Mouse (Mus musculus): ENCODE results near the gene Ace2. TPM values are rescaled to one million over a fixed set of nuclear protein-coding genes. Genes with fewer than 3 reads are reported as not detected.

Gene Ace2
- polyA plus RNA-seq, 1 experiment from 2014 or later, result 515 TPM

DNA sequence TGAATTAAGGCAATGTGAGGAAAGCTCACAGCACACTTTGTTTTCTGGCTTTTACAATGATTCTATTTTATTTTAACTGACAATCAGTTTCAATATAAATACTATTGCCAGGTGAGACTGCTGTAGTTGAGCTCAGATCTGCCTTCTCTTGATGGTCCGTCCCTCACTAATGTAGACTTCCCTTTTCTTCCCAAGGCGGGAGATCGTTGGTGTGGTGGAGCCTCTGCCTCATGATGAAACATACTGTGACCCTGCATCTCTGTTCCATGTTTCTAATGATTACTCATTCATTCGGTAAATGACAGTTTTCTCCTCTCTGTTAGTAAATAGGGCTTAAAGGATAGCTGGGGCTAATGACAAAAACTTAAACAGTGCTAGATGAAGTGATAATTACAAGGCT is 34.7 kb downstream of the Ace2 start:
- no peak for TF ChIP-seq CTCF (IDR thresholded peaks at IDR 0.05; ENCODE audit: low read depth)
- Histone ChIP-seq H3K4me2 (replicated peaks; ENCODE audit: low read depth) (no peak overlapping the region), H3K4me1 (replicated peaks; ENCODE audit: control insufficient read depth, insufficient read depth, low read length) (no peaks in the 10 kb centered on the region), H3K27me3 (replicated peaks; ENCODE audit: control insufficient read depth, insufficient read depth, low read length) (no peaks in the 10 kb centered on the region), H3K9me3 (ENCODE audit: control insufficient read depth) (no peaks in the 10 kb centered on the region), H3K9ac (ENCODE audit: low read depth, low read length) (no peak overlapping the region), H3K4me3 (ENCODE audit: low read depth, low read length) (no peak overlapping the region), H3K27ac (ENCODE audit: low read depth, low read length) (no peak overlapping the region), H3K36me3 (ENCODE audit: control insufficient read depth, insufficient read depth) (no peaks in the 10 kb centered on the region; the same call in 1 of the 2 replicates)
- WGBS, result 85% methylated on average over 4 of the region's 4 CpGs
- no peak for ATAC-seq

DNA sequence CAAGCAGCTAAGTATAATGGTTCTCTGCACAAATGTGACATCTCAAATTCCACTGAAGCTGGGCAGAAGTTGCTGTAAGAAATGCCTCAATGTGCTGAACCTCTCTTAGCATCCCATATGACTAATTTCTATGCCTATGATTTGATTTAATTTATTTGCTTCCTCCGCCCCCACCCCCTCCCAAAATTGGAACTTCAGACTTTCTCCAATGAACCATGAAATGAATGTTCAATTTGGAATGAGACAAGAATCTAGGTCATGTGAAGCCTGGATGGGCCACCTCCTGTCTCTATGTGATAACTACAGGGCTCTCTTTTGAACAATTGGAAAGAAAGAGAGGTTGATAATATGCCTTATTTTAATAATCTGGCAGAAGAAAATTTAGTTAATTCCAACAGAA is 36.2 kb downstream of the Ace2 start:
- WGBS, result 94% methylated on average over 1 of the region's 1 CpGs
- no peaks in the 10 kb centered on the region for H3K4me1 ChIP-seq (replicated peaks; ENCODE audit: control insufficient read depth, insufficient read depth, low read length)

DNA sequence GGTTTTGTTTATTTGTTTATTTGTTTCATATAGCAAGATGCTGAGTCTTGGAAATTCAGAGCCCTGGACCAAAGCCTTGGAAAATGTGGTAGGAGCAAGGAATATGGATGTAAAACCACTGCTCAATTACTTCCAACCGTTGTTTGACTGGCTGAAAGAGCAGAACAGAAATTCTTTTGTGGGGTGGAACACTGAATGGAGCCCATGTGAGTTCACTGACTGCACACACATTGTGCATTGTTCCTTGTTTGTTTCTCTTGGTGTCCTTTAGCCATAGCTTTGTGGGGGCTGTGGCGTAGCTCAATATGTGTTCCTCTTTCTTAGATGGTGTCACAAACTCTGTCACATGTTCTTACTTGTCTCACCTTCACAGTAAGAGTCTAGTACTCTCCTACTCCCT is 36.6 kb downstream of the Ace2 start:
- no peak for ATAC-seq
- WGBS, result 71% methylated on average over 2 of the region's 2 CpGs
- no peaks in the 10 kb centered on the region for H3K4me1 ChIP-seq (replicated peaks; ENCODE audit: control insufficient read depth, insufficient read depth, low read length)
- H3K9ac ChIP-seq (ENCODE audit: low read depth, low read length), result no peak overlapping the region
- no peak overlapping the region for H3K4me3 ChIP-seq (ENCODE audit: low read depth, low read length)
- H3K27me3 ChIP-seq (replicated peaks; ENCODE audit: control insufficient read depth, insufficient read depth, low read length), result no peaks in the 10 kb centered on the region
- H3K9me3 ChIP-seq (ENCODE audit: control insufficient read depth), result no peaks in the 10 kb centered on the region
- no peak overlapping the region for H3K4me2 ChIP-seq (replicated peaks; ENCODE audit: low read depth)
- H3K36me3 ChIP-seq (ENCODE audit: control insufficient read depth, insufficient read depth), result no peaks in the 10 kb centered on the region; the same call in 1 of the 2 replicates
- no peak for TF ChIP-seq CTCF (IDR thresholded peaks at IDR 0.05; ENCODE audit: low read depth)
- H3K27ac ChIP-seq (ENCODE audit: low read depth, low read length), result no peak overlapping the region

More for the DNA sequence above, 36.2 kb downstream of the Ace2 start:
- H3K27ac ChIP-seq (ENCODE audit: low read depth, low read length), result no peak overlapping the region
- no peak for ATAC-seq
- H3K27me3 ChIP-seq (replicated peaks; ENCODE audit: control insufficient read depth, insufficient read depth, low read length), result no peaks in the 10 kb centered on the region
- no peak overlapping the region for H3K4me2 ChIP-seq (replicated peaks; ENCODE audit: low read depth)
- no peaks in the 10 kb centered on the region; the same call in 1 of the 2 replicates for H3K36me3 ChIP-seq (ENCODE audit: control insufficient read depth, insufficient read depth)
- no peak overlapping the region for H3K9ac ChIP-seq (ENCODE audit: low read depth, low read length)
- TF ChIP-seq CTCF (IDR thresholded peaks at IDR 0.05; ENCODE audit: low read depth), result no peak
- no peaks in the 10 kb centered on the region for H3K9me3 ChIP-seq (ENCODE audit: control insufficient read depth)
- H3K4me3 ChIP-seq (ENCODE audit: low read depth, low read length), result no peak overlapping the region

DNA sequence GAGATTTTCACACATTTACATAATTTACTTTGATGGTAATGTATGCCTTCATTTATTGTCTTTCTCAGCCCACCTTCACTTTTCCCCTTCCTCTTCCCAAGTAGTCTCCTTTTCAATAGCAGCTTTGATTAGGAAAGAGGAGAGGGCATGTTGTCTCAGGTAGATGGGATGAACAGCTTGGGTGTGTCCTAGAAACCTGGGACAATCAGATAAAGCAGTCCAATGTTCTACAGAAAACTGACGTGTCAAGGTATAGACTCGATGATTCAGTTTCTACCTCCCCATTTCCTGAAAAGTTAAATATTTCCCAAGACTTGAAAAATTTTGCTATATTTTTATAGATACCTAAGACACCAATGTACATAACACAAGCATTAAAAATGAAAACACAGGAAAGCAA is 39.7 kb downstream of the Ace2 start:
- H3K27ac ChIP-seq (ENCODE audit: low read depth, low read length), result no peak overlapping the region
- no peak for TF ChIP-seq CTCF (IDR thresholded peaks at IDR 0.05; ENCODE audit: low read depth)
- ATAC-seq, result peak; percentile 69

DNA sequence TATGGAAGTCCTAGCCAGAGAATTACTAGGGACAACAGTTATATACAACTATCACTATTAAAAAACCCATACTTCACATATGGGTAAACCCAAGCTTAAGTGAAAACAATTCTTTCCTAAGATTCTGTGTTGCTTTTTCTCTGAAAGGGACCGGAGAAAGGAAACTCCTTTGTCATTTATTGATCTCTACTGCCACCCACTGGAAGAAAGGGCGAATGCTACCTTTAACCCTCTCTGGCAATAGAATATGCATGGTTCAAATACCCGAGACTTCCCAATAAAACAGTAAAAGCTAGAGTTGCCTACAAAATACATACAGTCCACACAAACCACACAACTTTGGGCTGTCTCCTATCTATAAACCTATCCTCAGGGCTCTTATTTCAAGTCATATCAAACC is 40.6 kb downstream of the Ace2 start:
- H3K27me3 ChIP-seq (replicated peaks; ENCODE audit: control insufficient read depth, insufficient read depth, low read length), result no peaks in the 10 kb centered on the region
- H3K4me1 ChIP-seq (replicated peaks; ENCODE audit: control insufficient read depth, insufficient read depth, low read length), result no peaks in the 10 kb centered on the region
- H3K27ac ChIP-seq (ENCODE audit: low read depth, low read length), result no peak overlapping the region
- no peak; the same call in 1 of the 2 replicates for ATAC-seq
- no peak overlapping the region for H3K9ac ChIP-seq (ENCODE audit: low read depth, low read length)
- no peak overlapping the region for H3K4me3 ChIP-seq (ENCODE audit: low read depth, low read length)
- no peaks in the 10 kb centered on the region for H3K9me3 ChIP-seq (ENCODE audit: control insufficient read depth)
- TF ChIP-seq CTCF (IDR thresholded peaks at IDR 0.05; ENCODE audit: low read depth), result peak; percentile 74
- no peak overlapping the region for H3K4me2 ChIP-seq (replicated peaks; ENCODE audit: low read depth)
- 14% methylated on average over 3 of the region's 3 CpGs for WGBS
- H3K36me3 ChIP-seq (ENCODE audit: control insufficient read depth, insufficient read depth), result no peaks in the 10 kb centered on the region; the same call in 1 of the 2 replicates

More for the DNA sequence above, 39.7 kb downstream of the Ace2 start:
- WGBS, result 62% methylated on average over 2 of the region's 2 CpGs
- H3K9me3 ChIP-seq (ENCODE audit: control insufficient read depth), result no peaks in the 10 kb centered on the region
- no peaks in the 10 kb centered on the region; the same call in 1 of the 2 replicates for H3K36me3 ChIP-seq (ENCODE audit: control insufficient read depth, insufficient read depth)
- H3K4me1 ChIP-seq (replicated peaks; ENCODE audit: control insufficient read depth, insufficient read depth, low read length), result no peaks in the 10 kb centered on the region
- H3K4me2 ChIP-seq (replicated peaks; ENCODE audit: low read depth), result no peak overlapping the region
- H3K27me3 ChIP-seq (replicated peaks; ENCODE audit: control insufficient read depth, insufficient read depth, low read length), result no peaks in the 10 kb centered on the region
- H3K9ac ChIP-seq (ENCODE audit: low read depth, low read length), result no peak overlapping the region
- no peak overlapping the region for H3K4me3 ChIP-seq (ENCODE audit: low read depth, low read length)

DNA sequence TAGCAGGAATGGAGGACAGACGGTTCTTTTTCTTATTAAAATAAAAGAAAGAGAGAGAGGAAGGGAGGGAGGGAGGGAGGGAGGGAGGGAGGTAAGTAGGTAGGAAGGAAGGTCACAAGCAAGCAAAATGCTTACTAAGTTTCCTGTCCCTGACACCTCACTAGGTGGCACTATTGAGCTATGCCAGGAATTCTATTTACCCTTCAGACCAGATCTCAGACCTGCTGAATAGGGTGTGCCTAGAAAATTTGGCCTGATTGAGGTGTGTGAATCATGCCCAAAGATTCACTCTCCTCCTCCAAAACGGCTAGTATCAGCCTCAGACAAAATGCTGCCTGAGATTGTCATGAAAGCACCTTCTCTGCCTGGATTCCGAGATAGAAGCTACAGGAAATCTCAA is 44.7 kb downstream of the Ace2 start:
- Histone ChIP-seq H3K4me3 (ENCODE audit: low read depth, low read length) (no peak overlapping the region), H3K27me3 (replicated peaks; ENCODE audit: control insufficient read depth, insufficient read depth, low read length) (no peaks in the 10 kb centered on the region), H3K4me2 (replicated peaks; ENCODE audit: low read depth) (no peak overlapping the region), H3K9me3 (ENCODE audit: control insufficient read depth) (no peaks in the 10 kb centered on the region), H3K36me3 (ENCODE audit: control insufficient read depth, insufficient read depth) (no peaks in the 10 kb centered on the region), H3K27ac (ENCODE audit: low read depth, low read length) (no peak overlapping the region), H3K9ac (ENCODE audit: low read depth, low read length) (no peak overlapping the region), H3K4me1 (replicated peaks; ENCODE audit: control insufficient read depth, insufficient read depth, low read length) (no peaks in the 10 kb centered on the region)
- ATAC-seq, result 0 out of 2 replicates have a peak, but pooled peaks have one; percentile 46
- peak; percentile 85 for TF ChIP-seq CTCF (IDR thresholded peaks at IDR 0.05; ENCODE audit: low read depth)
- WGBS, result 36% methylated on average over 3 of the region's 3 CpGs

DNA sequence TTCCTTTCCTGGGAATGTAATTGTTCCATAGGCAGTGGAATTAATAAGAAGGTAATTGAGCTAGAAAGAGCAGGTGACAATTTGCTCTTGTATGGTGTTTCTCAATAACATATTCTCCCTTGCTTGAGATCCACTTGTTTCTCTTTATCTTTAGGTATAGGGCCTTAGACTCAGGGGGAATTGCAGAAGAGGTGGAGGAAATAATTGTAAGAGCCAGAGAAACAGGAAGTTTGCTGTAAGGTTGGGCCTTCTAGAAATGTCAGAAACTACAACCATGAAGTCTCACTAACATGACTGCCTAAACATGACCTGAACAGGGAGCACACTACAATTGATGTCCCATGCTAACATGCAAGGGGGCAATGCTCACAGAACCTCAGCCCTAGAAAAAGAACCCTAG is 50.7 kb downstream of the Ace2 start:
- no peak for ATAC-seq

More for the DNA sequence above, 50.7 kb downstream of the Ace2 start:
- Histone ChIP-seq H3K27me3 (replicated peaks; ENCODE audit: control insufficient read depth, insufficient read depth, low read length) (no peaks in the 10 kb centered on the region), H3K9ac (ENCODE audit: low read depth, low read length) (no peak overlapping the region), H3K27ac (ENCODE audit: low read depth, low read length) (no peak overlapping the region), H3K9me3 (ENCODE audit: control insufficient read depth) (no peaks in the 10 kb centered on the region), H3K36me3 (ENCODE audit: control insufficient read depth, insufficient read depth) (no peaks in the 10 kb centered on the region), H3K4me2 (replicated peaks; ENCODE audit: low read depth) (no peak overlapping the region), H3K4me3 (ENCODE audit: low read depth, low read length) (no peak overlapping the region), H3K4me1 (replicated peaks; ENCODE audit: control insufficient read depth, insufficient read depth, low read length) (no peaks in the 10 kb centered on the region)
- TF ChIP-seq CTCF (IDR thresholded peaks at IDR 0.05; ENCODE audit: low read depth), result no peak
